Mouse (Mus musculus) cerebellum, postnatal 10 days (tissue): ENCODE measurements at regions not wholly inside any gene's neighbourhood (a gene's known extent, or its start where the extent isn't known, plus 50 kb on each side); places are given as distances from the start of the nearest gene placed in this dataset.
A peak's percentile ranks its signal among the peaks of the same experiment; 100 is the strongest.
"Not testable (repeated sequence)": the region's sequence is repeated elsewhere in the genome, so short reads cannot be mapped to it uniquely, and the experiment has no call there.

Experiments
- DNase-seq, 2 experiments: peaks; one replicate each; pipeline ENCODE4 v3.0.0; 2021; ENCODE audit warnings: mixed read lengths in 2 of 2

- no peak for DNase-seq
Measured at GRCm38 (mm10) chr16:80893761-80894160, 306.7 kb upstream of the Ncam2 start.

- DNase-seq, result no peak
Measured at GRCm38 (mm10) chr16:80920711-80921279, 279.7 kb upstream of the Ncam2 start.

GRCm38 (mm10) chr16:80931017-80931416 lies 269.5 kb upstream of the Ncam2 start:
- DNase-seq, result no peak

- no peak for DNase-seq
Measured at GRCm38 (mm10) chr16:80931477-80931876, 269.0 kb upstream of the Ncam2 start.

- no peak for DNase-seq
Measured at GRCm38 (mm10) chr16:80935741-80936140, 264.8 kb upstream of the Ncam2 start.

- DNase-seq, result no peak
Measured at GRCm38 (mm10) chr16:80962141-80962540, 238.4 kb upstream of the Ncam2 start.

- DNase-seq, result peak; percentile 11 to 30
Measured at GRCm38 (mm10) chr16:80981573-80982105, 218.9 kb upstream of the Ncam2 start.

GRCm38 (mm10) chr16:80987816-80988215 lies 212.7 kb upstream of the Ncam2 start:
- DNase-seq, result no peak

GRCm38 (mm10) chr16:81036831-81037230 lies 163.7 kb upstream of the Ncam2 start:
- not testable (repeated sequence) for DNase-seq

- no peak for DNase-seq
Measured at GRCm38 (mm10) chr16:81041262-81041661, 159.2 kb upstream of the Ncam2 start.

- no peak for DNase-seq
Measured at GRCm38 (mm10) chr16:81045686-81046085, 154.8 kb upstream of the Ncam2 start.

GRCm38 (mm10) chr16:81068330-81068729 lies 132.2 kb upstream of the Ncam2 start:
- peak; percentile 44 to 73 for DNase-seq
